25 mouse cellular contexts compared by ENCODE assay signal in the genomic region with DNA sequence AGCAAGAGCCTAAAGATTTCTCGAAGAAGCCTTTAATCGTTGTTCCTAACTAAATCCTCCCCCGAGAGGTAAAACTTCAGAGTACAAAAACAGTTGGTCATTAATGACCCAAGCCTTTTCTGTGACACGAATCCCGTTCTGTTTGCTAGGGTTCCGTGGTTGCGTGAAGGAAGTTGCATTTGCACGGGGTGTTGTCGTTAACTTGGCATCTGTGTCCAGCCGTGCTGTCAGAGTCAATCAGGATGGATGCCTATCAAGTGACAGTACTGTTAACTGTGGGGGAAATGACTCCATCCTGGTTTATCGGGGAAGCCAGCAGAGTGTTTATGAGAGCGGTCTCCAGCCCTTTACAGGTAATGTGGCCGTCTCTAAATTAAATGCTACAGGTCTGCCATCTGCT.
A peak's percentile ranks its signal among the peaks of the same experiment; 100 is the strongest.
DNase-seq lines count a peak whose midpoint lies in the region; ATAC-seq and TF ChIP-seq lines count a peak whose summit lies in the region.
"Had no signal": no experiment of that assay in that cellular context is flagged by ENCODE, and none has a peak within 500 bp of the region (broad histone marks: within the 10 kb centered on the region; RNA-seq: fewer than 3 reads in every experiment).

No protein-coding gene starts in this region.

- H3K9me3 ChIP-seq in kidney, postnatal 0 days (replicated peaks; ENCODE audit: low read length): no peaks in the 10 kb centered on the region
- H3K9me3 ChIP-seq in kidney, embryonic 15.5 days (replicated peaks): no peaks in the 10 kb centered on the region
- H3K9me3 ChIP-seq in embryonic facial prominence, embryonic 14.5 days (ENCODE audit: control insufficient read depth, low read length): no peaks in the 10 kb centered on the region
- H3K9me3 ChIP-seq in limb, embryonic 11.5 days (ENCODE audit: control insufficient read depth, low read length): no peaks in the 10 kb centered on the region
- H3K9me3 ChIP-seq: forebrain, embryonic 15.5 days; heart, embryonic 15.5 days; liver, embryonic 13.5 days; midbrain, embryonic 10.5 days had no signal

- no peak overlapping the region for H3K4me2 ChIP-seq in kidney, postnatal 0 days (ENCODE audit: low read length)
- no peak overlapping the region for H3K4me2 ChIP-seq in kidney, embryonic 15.5 days
- no peak overlapping the region for H3K4me2 ChIP-seq in embryonic facial prominence, embryonic 14.5 days (ENCODE audit: low read depth, low read length)
- H3K4me2 ChIP-seq in limb, embryonic 11.5 days (ENCODE audit: low read depth, severe bottlenecking): no peak overlapping the region
- H3K4me2 ChIP-seq: forebrain, embryonic 15.5 days; heart, embryonic 15.5 days; liver, embryonic 13.5 days had no signal

- no peak overlapping the region for H3K9ac ChIP-seq in kidney, postnatal 0 days (ENCODE audit: low read depth, low read length)
- no peak overlapping the region for H3K9ac ChIP-seq in kidney, embryonic 15.5 days
- no peak overlapping the region for H3K9ac ChIP-seq in embryonic facial prominence, embryonic 14.5 days (ENCODE audit: low read depth, low read length)
- no peak overlapping the region for H3K9ac ChIP-seq in limb, embryonic 11.5 days (ENCODE audit: low read length)
- H3K9ac ChIP-seq: forebrain, embryonic 15.5 days; heart, embryonic 15.5 days; liver, embryonic 13.5 days had no signal

- no peak overlapping the region for H3K4me3 ChIP-seq in kidney, postnatal 0 days (replicated peaks; ENCODE audit: low read depth, low read length)
- no peak overlapping the region for H3K4me3 ChIP-seq in kidney, embryonic 15.5 days (replicated peaks)
- H3K4me3 ChIP-seq in embryonic facial prominence, embryonic 14.5 days (ENCODE audit: low read depth, low read length): no peak overlapping the region
- H3K4me3 ChIP-seq in limb, embryonic 11.5 days (ENCODE audit: low read depth, low read length): no peak overlapping the region
- H3K4me3 ChIP-seq: forebrain, embryonic 15.5 days; heart, embryonic 15.5 days; left cerebral cortex, adult 2 months; liver, embryonic 13.5 days; midbrain, embryonic 10.5 days had no signal

- no peaks in the 10 kb centered on the region for H3K4me1 ChIP-seq in kidney, postnatal 0 days (replicated peaks; ENCODE audit: insufficient read depth, low read length)
- peaks cover 3% of the 10 kb centered on the region; the same call in 1 of the 2 replicates for H3K4me1 ChIP-seq in kidney, embryonic 15.5 days
- H3K4me1 ChIP-seq in embryonic facial prominence, embryonic 14.5 days (ENCODE audit: control insufficient read depth, insufficient read depth, low read length): no peaks in the 10 kb centered on the region
- peaks cover 5% of the 10 kb centered on the region for H3K4me1 ChIP-seq in limb, embryonic 11.5 days (ENCODE audit: control insufficient read depth, insufficient read depth, low read length)
- H3K4me1 ChIP-seq: forebrain, embryonic 15.5 days; heart, embryonic 15.5 days; liver, embryonic 13.5 days; midbrain, embryonic 10.5 days had no signal

- DNase-seq in kidney, postnatal 0 days (ENCODE audit: low spot score): peak; percentile 6
- peak; percentile 11 for DNase-seq in embryonic facial prominence, embryonic 14.5 days (ENCODE audit: low spot score)
- peak; percentile 56 for DNase-seq in limb, embryonic 11.5 days (ENCODE audit: low spot score)
- DNase-seq in retina, postnatal 1 day: peak; percentile 66
- no peak for DNase-seq in B cell, adult 2 months
- no peak for DNase-seq in kidney, postnatal 36 days
- DNase-seq: adrenal gland, adult 2 months; cerebellum, adult 2 months; cerebellum, postnatal 25 days; embryo, embryonic 11 days; gastrocnemius, postnatal 36 days; heart, postnatal 36 days; liver, embryonic 13.5 days; lung, adult 2 months; right cerebral cortex, postnatal 25 days; spleen, adult 18-20 months; thymus, postnatal 14 days had no signal

- H3K36me3 ChIP-seq in kidney, postnatal 0 days (ENCODE audit: insufficient read depth, low read length): no peaks in the 10 kb centered on the region
- no peaks in the 10 kb centered on the region for H3K36me3 ChIP-seq in kidney, embryonic 15.5 days
- H3K36me3 ChIP-seq in embryonic facial prominence, embryonic 14.5 days (ENCODE audit: control insufficient read depth, insufficient read depth, low read length): no peaks in the 10 kb centered on the region
- no peaks in the 10 kb centered on the region for H3K36me3 ChIP-seq in limb, embryonic 11.5 days (ENCODE audit: control insufficient read depth, insufficient read depth, low read length)
- H3K36me3 ChIP-seq: forebrain, embryonic 15.5 days; heart, embryonic 15.5 days; liver, embryonic 13.5 days; midbrain, embryonic 10.5 days had no signal

- no peak for TF ChIP-seq CTCF in kidney, postnatal 0 days (IDR thresholded peaks at IDR 0.05; ENCODE audit: low read depth)

- H3K27ac ChIP-seq in kidney, postnatal 0 days: no peak overlapping the region
- H3K27ac ChIP-seq in kidney, embryonic 15.5 days: no peak overlapping the region
- H3K27ac ChIP-seq in embryonic facial prominence, embryonic 14.5 days (replicated peaks; ENCODE audit: low read depth, low read length): no peak overlapping the region
- H3K27ac ChIP-seq in limb, embryonic 11.5 days (replicated peaks; ENCODE audit: low read depth, low read length): no peak overlapping the region
- H3K27ac ChIP-seq: forebrain, embryonic 15.5 days; heart, embryonic 15.5 days; left cerebral cortex, adult 2 months; liver, embryonic 13.5 days; macrophage; midbrain, embryonic 10.5 days had no signal

- no peak for ATAC-seq in kidney, postnatal 0 days (replicated peaks; ENCODE audit: low FRiP score, low read depth)
- no peak for ATAC-seq in kidney, embryonic 15.5 days (replicated peaks; ENCODE audit: low FRiP score)
- ATAC-seq in embryonic facial prominence, embryonic 14.5 days (ENCODE audit: low read depth): no peak
- ATAC-seq in limb, embryonic 11.5 days (ENCODE audit: insufficient number of reproducible peaks, low FRiP score, low TSS enrichment, low read depth): no peak
- ATAC-seq: forebrain, embryonic 15.5 days; hindbrain, embryonic 16.5 days; intestine, postnatal 0 days had no signal

- no peaks in the 10 kb centered on the region for H3K27me3 ChIP-seq in kidney, postnatal 0 days (ENCODE audit: insufficient read depth, low read length)
- H3K27me3 ChIP-seq in kidney, embryonic 15.5 days: no peaks in the 10 kb centered on the region; the same call in 1 of the 2 replicates
- no peaks in the 10 kb centered on the region for H3K27me3 ChIP-seq in embryonic facial prominence, embryonic 14.5 days (replicated peaks; ENCODE audit: control insufficient read depth, insufficient read depth, low read length)
- H3K27me3 ChIP-seq in limb, embryonic 11.5 days (ENCODE audit: control insufficient read depth, insufficient read depth, low read length): no peaks in the 10 kb centered on the region
- H3K27me3 ChIP-seq: forebrain, embryonic 15.5 days; heart, embryonic 15.5 days; liver, embryonic 13.5 days had no signal

- WGBS in kidney, postnatal 0 days: 34% methylated on average over 13 of the region's 13 CpGs
- WGBS in kidney, embryonic 15.5 days: 40% methylated on average over 13 of the region's 13 CpGs
- WGBS in embryonic facial prominence, embryonic 14.5 days: 50% methylated on average over 13 of the region's 13 CpGs
- 30% methylated on average over 13 of the region's 13 CpGs for WGBS in limb, embryonic 11.5 days

Comparison
In these comparisons a context has a peak if more than half of its experiments do, and no peak if none do; other contexts are left out.
1. DNase-seq: peak in kidney, postnatal 0 days (single experiment), embryonic facial prominence, embryonic 14.5 days (single experiment), limb, embryonic 11.5 days (single experiment) and retina, postnatal 1 day (single experiment); none in B cell, adult 2 months (0 of 2) and kidney, postnatal 36 days (0 of 2).